Mouse (Mus musculus): ENCODE data around the gene Crtc3. TPM values are rescaled to one million over a fixed set of nuclear protein-coding genes. Genes with fewer than 3 reads are reported as not detected.

Crtc3 gene
- polyA plus RNA-seq, 1 experiment = 10.8 TPM

DNA sequence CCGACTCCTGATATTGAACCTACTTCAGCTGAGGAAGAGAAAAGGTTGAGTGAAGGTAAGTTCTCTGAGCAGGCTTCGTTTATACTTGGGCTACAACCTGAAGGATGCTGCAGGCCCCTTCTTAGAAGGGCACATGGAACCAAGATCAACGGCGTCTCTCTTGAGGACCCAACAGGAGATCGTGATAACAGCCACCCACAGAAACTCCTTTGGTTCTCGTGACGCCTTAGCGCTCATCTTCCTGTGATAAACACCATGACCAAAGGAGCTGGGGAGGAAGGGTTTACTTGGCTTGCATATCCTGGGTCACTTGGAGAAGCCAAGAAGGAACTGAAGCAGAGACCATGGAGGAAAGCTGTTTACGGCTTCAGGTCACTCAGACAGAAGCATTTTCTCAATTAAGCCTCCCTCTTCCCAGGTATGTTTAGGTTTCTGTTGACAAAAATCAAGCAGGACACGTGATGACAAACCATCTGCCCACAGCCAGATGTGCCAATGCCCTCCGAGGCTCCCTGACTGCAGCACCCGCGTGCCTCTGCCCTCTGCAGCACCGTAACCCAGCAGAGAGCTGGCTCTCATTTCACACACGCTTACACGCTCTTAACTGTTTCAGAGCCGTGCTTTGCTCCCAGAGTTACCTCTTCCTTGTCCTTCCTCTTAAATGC, 52.3 kb downstream of the Crtc3 start:
- Histone ChIP-seq H3K4me3 (ENCODE audit: insufficient read depth, low read length) (no peak overlapping the region), H3K27ac (ENCODE audit: insufficient read depth, low read length) (no peak overlapping the region), H3K4me1 (ENCODE audit: control insufficient read depth, insufficient read depth, low read length) (peaks cover 11% of the 10 kb centered on the region)
- TF ChIP-seq POLR2A (IDR thresholded peaks at IDR 0.05; ENCODE audit: extremely low read depth, insufficient read depth, low read length) (no peak), CTCF (IDR thresholded peaks at IDR 0.05; ENCODE audit: extremely low read depth, insufficient read depth, low read length) (no peak)

GRCm38 (mm10) chr7:80635866-80636265, 52.8 kb downstream of the Crtc3 start:
- Histone ChIP-seq H3K4me1 (ENCODE audit: control insufficient read depth, insufficient read depth, low read length) (peaks cover 10% of the 10 kb centered on the region), H3K4me3 (ENCODE audit: insufficient read depth, low read length) (no peak overlapping the region), H3K27ac (ENCODE audit: insufficient read depth, low read length) (no peak overlapping the region)
- TF ChIP-seq POLR2A (IDR thresholded peaks at IDR 0.05; ENCODE audit: extremely low read depth, insufficient read depth, low read length) = no peak
- TF ChIP-seq CTCF (IDR thresholded peaks at IDR 0.05; ENCODE audit: extremely low read depth, insufficient read depth, low read length) = no peak

DNA sequence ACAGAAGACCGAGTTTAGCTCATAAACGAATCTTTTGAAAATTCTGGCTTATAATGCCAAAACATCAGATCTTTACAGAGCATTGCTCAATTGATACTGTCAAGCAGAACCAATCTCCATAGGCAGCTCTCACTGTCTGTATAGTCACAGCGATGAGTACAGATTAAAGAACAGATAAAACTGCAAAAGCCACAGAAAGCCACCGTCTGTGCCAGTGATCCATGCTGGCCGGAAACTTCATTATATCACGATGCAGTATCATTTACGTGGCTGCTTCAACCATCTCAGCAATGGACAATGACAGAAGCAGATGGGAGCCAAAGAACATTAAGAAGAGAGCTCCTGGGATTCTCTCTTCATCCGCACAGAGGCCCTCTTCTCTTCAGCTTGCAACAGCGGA, 53.9 kb downstream of the Crtc3 start:
- TF ChIP-seq CTCF (IDR thresholded peaks at IDR 0.05; ENCODE audit: extremely low read depth, insufficient read depth, low read length) (no peak), POLR2A (IDR thresholded peaks at IDR 0.05; ENCODE audit: extremely low read depth, insufficient read depth, low read length) (no peak)
- Histone ChIP-seq H3K27ac (ENCODE audit: insufficient read depth, low read length) (no peak overlapping the region), H3K4me3 (ENCODE audit: insufficient read depth, low read length) (no peak overlapping the region), H3K4me1 (ENCODE audit: control insufficient read depth, insufficient read depth, low read length) (peaks cover 10% of the 10 kb centered on the region)

GRCm38 (mm10) chr7:80633635-80634034, 55.0 kb downstream of the Crtc3 start:
- Histone ChIP-seq H3K4me3 (ENCODE audit: insufficient read depth, low read length) (no peak overlapping the region), H3K4me1 (ENCODE audit: control insufficient read depth, insufficient read depth, low read length) (peaks cover 10% of the 10 kb centered on the region), H3K27ac (ENCODE audit: insufficient read depth, low read length) (no peak overlapping the region)
- no peak for TF ChIP-seq POLR2A (IDR thresholded peaks at IDR 0.05; ENCODE audit: extremely low read depth, insufficient read depth, low read length)
- TF ChIP-seq CTCF (IDR thresholded peaks at IDR 0.05; ENCODE audit: extremely low read depth, insufficient read depth, low read length) = no peak

DNA sequence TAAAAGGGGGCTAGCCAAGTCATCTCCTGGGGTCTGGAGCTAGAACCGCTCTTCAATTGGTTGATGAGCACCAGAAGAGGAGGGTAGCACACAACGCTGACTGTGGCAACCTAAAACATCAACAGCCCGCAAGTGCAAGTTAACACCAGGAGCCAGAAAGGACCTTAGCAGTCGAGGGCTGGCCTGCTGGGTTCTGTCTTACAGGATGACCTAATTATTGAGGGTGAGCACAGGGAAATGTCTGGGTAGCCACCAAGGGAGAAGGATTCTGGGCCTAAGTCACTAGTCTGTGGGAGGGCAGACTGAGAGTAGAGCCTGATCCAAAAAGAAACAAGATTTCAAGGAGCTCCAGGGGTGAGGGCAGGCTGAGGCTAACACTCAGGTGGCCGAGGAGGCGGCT, 56.7 kb downstream of the Crtc3 start:
- Histone ChIP-seq H3K4me1 (ENCODE audit: control insufficient read depth, insufficient read depth, low read length) (peaks cover 7% of the 10 kb centered on the region; the same call in 1 of the 2 replicates), H3K4me3 (ENCODE audit: insufficient read depth, low read length) (no peak overlapping the region), H3K27ac (ENCODE audit: insufficient read depth, low read length) (no peak overlapping the region)
- no peak for TF ChIP-seq POLR2A (IDR thresholded peaks at IDR 0.05; ENCODE audit: extremely low read depth, insufficient read depth, low read length)
- TF ChIP-seq CTCF (IDR thresholded peaks at IDR 0.05; ENCODE audit: extremely low read depth, insufficient read depth, low read length) = no peak

- Histone ChIP-seq H3K27ac (ENCODE audit: insufficient read depth, low read length) (no peak overlapping the region), H3K4me3 (ENCODE audit: insufficient read depth, low read length) (no peak overlapping the region), H3K4me1 (ENCODE audit: control insufficient read depth, insufficient read depth, low read length) (peaks cover 4% of the 10 kb centered on the region; the same call in 1 of the 2 replicates)
- TF ChIP-seq POLR2A (IDR thresholded peaks at IDR 0.05; ENCODE audit: extremely low read depth, insufficient read depth, low read length) = no peak
- TF ChIP-seq CTCF (IDR thresholded peaks at IDR 0.05; ENCODE audit: extremely low read depth, insufficient read depth, low read length) = no peak
Measured at GRCm38 (mm10) chr7:80631405-80631804, 57.3 kb downstream of the Crtc3 start.

DNA sequence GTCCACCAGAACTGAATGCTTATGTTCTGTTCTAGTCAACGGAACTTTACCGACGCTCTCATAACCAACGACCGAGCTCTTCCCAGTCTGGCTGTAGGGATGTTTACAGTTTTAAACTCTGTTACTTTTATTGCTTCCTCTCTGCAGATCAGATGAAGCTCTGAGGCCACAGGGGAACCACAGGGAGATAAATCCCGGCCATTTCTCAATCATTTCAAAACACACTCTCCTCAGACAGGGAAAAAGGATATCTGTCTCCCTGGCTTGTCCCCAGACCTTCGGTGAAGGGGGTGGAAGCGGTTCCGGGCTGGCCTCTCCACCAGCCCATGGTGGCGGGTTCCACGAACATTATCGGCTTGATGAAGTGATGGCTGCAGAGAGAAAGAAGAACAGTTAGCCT, 59.3 kb downstream of the Crtc3 start:
- no peak overlapping the region for H3K4me3 ChIP-seq (ENCODE audit: insufficient read depth, low read length)
- H3K4me1 ChIP-seq (ENCODE audit: control insufficient read depth, insufficient read depth, low read length) = peaks cover 1% of the 10 kb centered on the region; the same call in 1 of the 2 replicates
- TF ChIP-seq POLR2A (IDR thresholded peaks at IDR 0.05; ENCODE audit: extremely low read depth, insufficient read depth, low read length) = no peak
- TF ChIP-seq CTCF (IDR thresholded peaks at IDR 0.05; ENCODE audit: extremely low read depth, insufficient read depth, low read length) = no peak
- H3K27ac ChIP-seq (ENCODE audit: insufficient read depth, low read length) = no peak overlapping the region

GRCm38 (mm10) chr7:80628708-80629183, 59.9 kb downstream of the Crtc3 start:
- peaks cover 1% of the 10 kb centered on the region; the same call in 1 of the 2 replicates for H3K4me1 ChIP-seq (ENCODE audit: control insufficient read depth, insufficient read depth, low read length)
- H3K27ac ChIP-seq (ENCODE audit: insufficient read depth, low read length) = no peak overlapping the region
- no peak overlapping the region for H3K4me3 ChIP-seq (ENCODE audit: insufficient read depth, low read length)
- TF ChIP-seq POLR2A (IDR thresholded peaks at IDR 0.05; ENCODE audit: extremely low read depth, insufficient read depth, low read length) (no peak), CTCF (IDR thresholded peaks at IDR 0.05; ENCODE audit: extremely low read depth, insufficient read depth, low read length) (no peak)

- Histone ChIP-seq H3K27ac (ENCODE audit: insufficient read depth, low read length) (no peak overlapping the region), H3K4me3 (ENCODE audit: insufficient read depth, low read length) (no peak overlapping the region), H3K4me1 (ENCODE audit: control insufficient read depth, insufficient read depth, low read length) (peaks cover 1% of the 10 kb centered on the region; the same call in 1 of the 2 replicates)
- TF ChIP-seq CTCF (IDR thresholded peaks at IDR 0.05; ENCODE audit: extremely low read depth, insufficient read depth, low read length) (no peak), POLR2A (IDR thresholded peaks at IDR 0.05; ENCODE audit: extremely low read depth, insufficient read depth, low read length) (no peak)
Measured at GRCm38 (mm10) chr7:80626943-80627342, 61.7 kb downstream of the Crtc3 start.

DNA sequence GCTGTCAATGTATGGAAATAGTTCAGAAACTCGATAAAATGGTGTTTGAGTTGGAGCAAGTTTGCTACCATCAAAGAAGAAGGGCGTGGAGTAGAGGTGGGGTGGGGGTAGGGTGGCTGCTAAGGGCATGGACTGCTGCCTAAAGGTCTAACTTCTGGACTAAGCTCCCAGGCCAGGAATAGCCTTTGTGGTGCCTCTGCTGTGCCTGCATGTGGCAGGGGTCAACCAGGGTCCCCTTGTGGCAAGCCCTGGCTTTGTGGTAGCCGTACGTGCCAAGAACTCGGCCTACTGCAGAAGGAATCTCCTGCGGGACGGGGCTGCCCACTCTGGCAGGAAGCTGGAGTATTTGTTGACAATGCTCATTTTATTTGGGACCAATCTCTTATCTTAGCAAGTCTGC, 62.8 kb downstream of the Crtc3 start:
- H3K4me1 ChIP-seq (ENCODE audit: control insufficient read depth, insufficient read depth, low read length) = peaks cover 1% of the 10 kb centered on the region; the same call in 1 of the 2 replicates
- no peak overlapping the region for H3K4me3 ChIP-seq (ENCODE audit: insufficient read depth, low read length)
- no peak overlapping the region for H3K27ac ChIP-seq (ENCODE audit: insufficient read depth, low read length)
- no peak for TF ChIP-seq POLR2A (IDR thresholded peaks at IDR 0.05; ENCODE audit: extremely low read depth, insufficient read depth, low read length)
- no peak for TF ChIP-seq CTCF (IDR thresholded peaks at IDR 0.05; ENCODE audit: extremely low read depth, insufficient read depth, low read length)
